Mouse (Mus musculus) heart, postnatal 0 days (tissue): ENCODE measurements around the gene Vstm2a. TPM values are rescaled to one million over a fixed set of nuclear protein-coding genes. Genes with fewer than 3 reads are reported as not detected.

Experiments used
- ATAC-seq: fragments of 200-750 bp; cut with Nextera tagmentation; 2 replicates; pipeline ENCODE4 v1.8.0; 2017; ENCODE audit warnings: low read depth, moderate number of reproducible peaks, moderate library complexity; ENCODE audit not compliant: insufficient read depth
- DNase-seq: peaks from one replicate; pipeline ENCODE4 v3.0.0-alpha.2; 2016; ENCODE audit warnings: low spot score
- H3K27ac ChIP-seq: fragments of 300-500 bp; sonication (generic); 2 replicates; pipeline ENCODE4 v1.5.1; 2014; ENCODE audit warnings: low read depth, mild to moderate bottlenecking
- H3K27me3 ChIP-seq: fragments of 300-500 bp; sonication (generic); 2 replicates; pipeline ENCODE4 v1.6.1; 2014; ENCODE audit warnings: low read length, mixed read lengths; ENCODE audit not compliant: control insufficient read depth, insufficient read depth
- H3K36me3 ChIP-seq: fragments of 300-500 bp; sonication (generic); replicated peaks from 2 replicates; pipeline ENCODE4 v1.6.1; 2014; ENCODE audit warnings: low read length, mixed read lengths; ENCODE audit not compliant: control insufficient read depth, insufficient read depth
- H3K4me1 ChIP-seq: fragments of 300-500 bp; sonication (generic); 2 replicates; pipeline ENCODE4 v1.6.1; 2014; ENCODE audit warnings: antibody characterized with exemption; ENCODE audit not compliant: control insufficient read depth, insufficient read depth
- H3K4me2 ChIP-seq: fragments of 300-500 bp; sonication (generic); 2 replicates; pipeline ENCODE4 v1.6.1; 2014; ENCODE audit warnings: low read depth, mild to moderate bottlenecking, low read length, moderate library complexity
- H3K4me3 ChIP-seq: fragments of 300-500 bp; sonication (generic); 2 replicates; pipeline ENCODE4 v1.5.1; 2014; ENCODE audit warnings: low read depth, low read length
- H3K9ac ChIP-seq: fragments of 300-500 bp; sonication (generic); replicated peaks from 2 replicates; pipeline ENCODE4 v1.6.1; 2014; ENCODE audit warnings: low read depth, low read length, mixed read lengths
- H3K9me3 ChIP-seq: fragments of 300-500 bp; sonication (generic); replicated peaks from 2 replicates; pipeline ENCODE4 v1.6.1; 2016; ENCODE audit warnings: low read length; ENCODE audit not compliant: control insufficient read depth
- CTCF ChIP-seq: IDR thresholded peaks from 2 replicates; pipeline ENCODE4 v1.5.1; 2016; ENCODE audit warnings: antibody characterized with exemption, control low read depth, low read depth
- EP300 ChIP-seq: IDR thresholded peaks from 2 replicates; pipeline ENCODE4 v1.6.1; 2016; ENCODE audit warnings: antibody characterized with exemption, low read depth
- WGBS: fragments of 180-500 bp; shearing (Covaris S2); extraction: QIAGEN DNeasy Blood & Tissue Kit; methylation state at CpG from one replicate; pipeline ENCODE4 v1.1.7; 2014; 5-methylcytosine and 5-hydroxymethylcytosine counted together
- polyA plus RNA-seq: library from polyadenylated mRNA; unstranded; fragments of >200 nt; fragmentation: Nextera tagmentation; extraction: Ambion mirVana; gene quantifications from 2 replicates; pipeline ENCODE4 v1.2.1, GENCODE M21; 2015
- total RNA-seq: library from RNA; depleted of rRNA; stranded (reverse); fragments of >200 nt; gene quantifications from 2 replicates; pipeline ENCODE4 v1.2.3, GENCODE M21; 2014; ENCODE audit warnings: low replicate concordance

Gene Vstm2a
- total and polyA plus RNA-seq, 2 experiments from 2014 or later = 0.04 TPM; not detected in 1

- Histone ChIP-seq H3K9ac (no peak overlapping the region), H3K4me1 (no peaks in the 10 kb centered on the region), H3K4me2 (no peak overlapping the region), H3K27ac (no peak overlapping the region), H3K27me3 (no peaks in the 10 kb centered on the region), H3K9me3 (no peaks in the 10 kb centered on the region), H3K4me3 (no peak overlapping the region), H3K36me3 (no peaks in the 10 kb centered on the region)
- DNase-seq (no peak), ATAC-seq (no peak)
- TF ChIP-seq EP300 (no peak), CTCF (no peak)
- WGBS = 89% methylated on average over 1 of the region's 1 CpGs
Observed at GRCm38 (mm10) chr11:16268396-16268795, 10.9 kb downstream of the Vstm2a start.

- no peak overlapping the region for H3K4me2 ChIP-seq
- no peak overlapping the region for H3K9ac ChIP-seq
- DNase-seq (no peak), ATAC-seq (no peak)
- TF ChIP-seq CTCF = no peak
- TF ChIP-seq EP300 = no peak
- 49% methylated on average over 1 of the region's 1 CpGs for WGBS
- no peak overlapping the region for H3K4me3 ChIP-seq
- no peaks in the 10 kb centered on the region for H3K27me3 ChIP-seq
- H3K4me1 ChIP-seq = no peaks in the 10 kb centered on the region
- H3K27ac ChIP-seq = no peak overlapping the region
- H3K36me3 ChIP-seq = no peaks in the 10 kb centered on the region
- H3K9me3 ChIP-seq = no peaks in the 10 kb centered on the region
Observed at GRCm38 (mm10) chr11:16290381-16290780, 32.9 kb downstream of the Vstm2a start.

DNA sequence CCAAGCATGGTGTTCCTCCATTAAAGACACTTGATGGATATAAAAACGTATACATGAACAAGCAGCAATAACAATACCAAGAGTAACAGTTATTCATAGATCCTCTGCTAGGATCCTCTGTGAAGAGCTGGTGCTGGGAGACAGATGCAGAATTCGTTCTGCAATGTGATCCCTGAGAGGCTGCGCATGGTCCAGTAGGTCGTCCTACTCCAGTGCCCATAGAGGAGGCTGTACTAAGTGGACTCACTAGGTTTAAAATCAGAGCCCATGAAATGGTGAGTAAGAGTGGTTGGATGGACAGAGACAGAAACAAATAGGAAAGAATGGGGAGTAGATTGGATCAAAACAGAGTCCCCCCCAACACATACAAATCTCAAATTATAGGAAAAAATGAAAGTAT, 35.4 kb downstream of the Vstm2a start:
- Histone ChIP-seq H3K27ac (no peak overlapping the region), H3K9ac (no peak overlapping the region), H3K4me2 (no peak overlapping the region), H3K4me1 (no peaks in the 10 kb centered on the region), H3K27me3 (no peaks in the 10 kb centered on the region), H3K36me3 (no peaks in the 10 kb centered on the region), H3K9me3 (no peaks in the 10 kb centered on the region), H3K4me3 (no peak overlapping the region)
- 71% methylated on average over 4 of the region's 4 CpGs for WGBS
- TF ChIP-seq EP300 (no peak), CTCF (no peak)
- ATAC-seq = no peak
- DNase-seq = no peak

- Histone ChIP-seq H3K4me1 (no peaks in the 10 kb centered on the region), H3K27ac (no peak overlapping the region), H3K27me3 (no peaks in the 10 kb centered on the region), H3K9me3 (no peaks in the 10 kb centered on the region), H3K4me2 (no peak overlapping the region), H3K9ac (no peak overlapping the region), H3K4me3 (no peak overlapping the region), H3K36me3 (no peaks in the 10 kb centered on the region)
- TF ChIP-seq EP300 = no peak
- TF ChIP-seq CTCF = no peak
- 55% methylated on average over 1 of the region's 1 CpGs for WGBS
- DNase-seq (no peak), ATAC-seq (no peak)
Observed at GRCm38 (mm10) chr11:16296521-16296920, 39.0 kb downstream of the Vstm2a start.

DNA sequence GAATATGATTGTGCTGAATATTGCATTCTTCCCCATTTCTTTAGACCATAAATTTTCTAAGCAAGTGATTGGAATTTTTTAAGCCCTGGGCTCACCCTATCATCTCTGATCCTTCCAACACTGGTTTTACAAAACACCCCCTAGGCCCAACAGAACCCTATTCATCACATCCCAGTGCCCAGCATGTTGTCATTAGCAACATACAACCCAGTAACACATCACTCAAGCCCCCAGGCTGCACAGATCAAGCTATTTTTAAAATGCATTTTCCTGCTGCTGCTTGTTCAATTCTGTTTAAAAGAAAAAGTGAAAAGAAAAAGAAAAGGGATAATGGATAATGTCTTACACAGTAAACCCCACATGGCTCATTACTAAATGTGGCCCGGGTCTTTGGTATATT, 42.0 kb downstream of the Vstm2a start:
- TF ChIP-seq CTCF = no peak
- TF ChIP-seq EP300 = no peak
- no peaks in the 10 kb centered on the region for H3K36me3 ChIP-seq
- no peak overlapping the region for H3K9ac ChIP-seq
- H3K4me3 ChIP-seq = no peak overlapping the region
- no peak for DNase-seq
- H3K4me2 ChIP-seq = no peak overlapping the region
- no peak overlapping the region for H3K27ac ChIP-seq
- no peaks in the 10 kb centered on the region for H3K9me3 ChIP-seq
- no peak for ATAC-seq
- no peaks in the 10 kb centered on the region for H3K4me1 ChIP-seq
- no peaks in the 10 kb centered on the region for H3K27me3 ChIP-seq
- WGBS = 79% methylated on average over 1 of the region's 1 CpGs

GRCm38 (mm10) chr11:16299960-16300359, 42.4 kb downstream of the Vstm2a start:
- DNase-seq = no peak
- no peaks in the 10 kb centered on the region for H3K27me3 ChIP-seq
- no peak overlapping the region for H3K4me2 ChIP-seq
- no peaks in the 10 kb centered on the region for H3K36me3 ChIP-seq
- ATAC-seq = no peak
- 43% methylated on average over 1 of the region's 1 CpGs for WGBS
- TF ChIP-seq CTCF (no peak), EP300 (no peak)
- H3K4me1 ChIP-seq = no peaks in the 10 kb centered on the region
- no peak overlapping the region for H3K4me3 ChIP-seq
- H3K27ac ChIP-seq = no peak overlapping the region
- H3K9me3 ChIP-seq = no peaks in the 10 kb centered on the region
- no peak overlapping the region for H3K9ac ChIP-seq
